Mouse (Mus musculus) CD4-positive, CD25-positive, alpha-beta regulatory T cell, adult 4 months (primary cell): ENCODE results near the gene Rad51. TPM values are rescaled to one million over a fixed set of nuclear protein-coding genes. Genes with fewer than 3 reads are reported as not detected.
A peak's percentile ranks its signal among the peaks of the same experiment; 100 is the strongest.

Source experiments
- ATAC-seq: one replicate; pipeline ENCODE4 v1.8.0; 2017
- polyA plus RNA-seq, 2 experiments: library from polyadenylated mRNA; unstranded; fragments of 100-300 nt; shearing (Covaris generic); gene quantifications; one replicate each; pipeline ENCODE4 v1.2.1; 2017

The Rad51 gene
- 1 to 10 TPM; 3.6 to 4.6 TPM for polyA plus RNA-seq

DNA sequence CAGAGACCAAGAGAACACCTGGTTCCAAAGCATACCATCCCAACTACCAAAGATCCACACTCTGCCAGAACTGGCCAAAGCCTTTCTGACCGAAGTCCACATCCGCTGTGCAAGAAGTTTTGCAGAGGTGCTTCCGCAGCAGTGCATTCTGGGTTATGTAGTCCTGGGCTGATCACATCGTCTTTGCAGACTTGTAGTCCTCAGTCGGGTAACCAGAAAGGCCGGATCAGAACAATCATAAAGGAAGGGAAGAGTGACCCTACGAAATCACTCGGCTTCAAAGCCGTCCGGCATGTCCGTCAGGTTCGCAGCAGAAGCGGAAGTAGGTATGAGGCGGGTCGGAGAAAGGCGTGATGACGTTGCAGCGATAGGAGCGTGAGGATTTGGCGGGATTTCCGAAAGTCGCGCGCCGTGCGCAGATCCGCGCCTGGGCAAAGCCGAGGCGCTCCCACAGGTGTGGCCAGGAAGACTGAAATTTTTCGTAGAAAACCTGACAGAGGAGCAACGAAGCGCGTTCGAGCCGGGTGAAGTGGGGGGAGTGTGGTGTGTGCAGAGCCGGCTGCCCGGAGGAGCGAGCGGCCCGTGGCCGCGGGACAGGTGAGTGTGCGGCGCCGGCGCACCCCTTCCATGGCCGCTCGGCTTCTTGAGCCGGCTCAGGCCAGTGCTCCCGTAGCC is at the start of gene Rad51:
Gene Rad51, plus strand, starts transcription at position 356 of the 675 bp plus-strand sequence.
- peak; percentile 96 for ATAC-seq

DNA sequence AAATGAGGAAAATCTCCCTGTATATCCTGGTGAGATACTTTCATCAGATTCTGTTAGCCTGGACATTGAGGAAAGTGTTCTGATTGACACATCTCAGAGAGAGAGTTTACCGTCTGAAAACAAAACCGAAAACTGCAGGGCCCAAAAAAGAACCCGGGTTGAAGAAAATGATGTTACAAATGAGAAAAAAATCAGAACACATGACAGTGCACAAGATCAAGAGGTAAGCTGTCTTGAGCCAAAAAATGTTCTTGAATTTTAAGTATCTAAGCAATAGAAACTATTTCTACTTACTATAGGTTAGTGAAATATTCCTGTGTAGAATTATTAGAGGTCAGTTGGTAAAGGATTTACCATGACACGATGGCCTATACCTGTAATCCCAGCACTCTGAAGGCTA is 40.2 kb upstream of the Rad51 start:
- no peak for ATAC-seq

DNA sequence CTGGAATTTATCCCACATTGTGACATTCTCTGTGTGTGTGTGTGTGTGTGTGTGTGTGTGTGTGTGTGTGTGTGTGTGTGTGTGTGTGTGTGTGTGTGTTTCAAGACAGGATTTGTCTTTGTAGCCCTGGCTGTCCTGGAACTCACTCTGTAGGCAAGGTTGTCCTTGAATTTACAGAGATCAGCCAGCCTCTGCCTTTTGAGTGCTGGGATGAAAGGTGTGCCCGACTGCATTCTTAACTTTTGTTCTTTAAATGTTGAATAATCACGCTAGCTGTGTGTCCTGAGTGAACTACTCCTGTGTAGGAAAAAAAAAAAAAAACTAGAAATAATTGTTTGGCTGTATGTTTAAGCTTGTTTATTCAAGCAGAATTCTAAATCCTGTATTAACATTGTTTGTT is 26.4 kb upstream of the Rad51 start:
- ATAC-seq, result no peak

DNA sequence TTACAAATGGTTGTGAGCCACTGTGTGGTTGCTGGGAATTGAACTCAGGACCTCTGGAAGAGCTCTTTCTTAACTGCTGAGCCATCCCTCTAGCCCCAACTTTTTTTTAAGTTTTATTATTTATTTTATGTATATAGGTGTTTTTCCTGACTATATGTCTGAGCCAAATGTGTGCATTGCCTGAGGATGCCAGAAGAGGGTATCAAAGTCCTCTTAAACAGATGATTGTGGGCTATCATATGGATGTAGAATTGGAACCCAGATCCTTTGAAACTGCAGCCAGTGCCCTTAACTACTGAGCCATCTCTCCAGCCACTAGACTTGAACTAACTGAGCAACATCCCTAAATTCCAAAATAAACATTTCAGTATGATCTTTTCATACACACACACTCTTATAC is 11.0 kb upstream of the Rad51 start:
- ATAC-seq, result no peak

DNA sequence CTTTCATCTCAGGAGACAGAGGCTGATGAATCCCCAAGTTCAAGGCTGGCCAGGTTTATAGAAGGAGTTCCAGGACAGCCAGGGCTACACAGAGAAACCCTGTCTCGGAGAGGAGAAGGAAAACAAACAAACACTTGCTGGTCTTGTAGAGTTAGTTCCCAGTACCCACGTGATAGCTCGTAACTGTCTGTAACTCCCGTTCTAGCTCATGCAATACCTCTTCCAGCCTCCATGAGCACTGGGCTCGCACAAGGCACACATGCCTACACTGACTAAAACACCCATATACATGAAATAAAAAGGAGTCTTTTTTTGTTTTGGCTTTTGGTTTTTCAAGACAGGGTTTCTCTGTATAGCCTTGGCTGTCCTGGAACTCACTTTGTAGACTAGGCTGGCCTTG is 6.0 kb upstream of the Rad51 start:
- no peak for ATAC-seq

DNA sequence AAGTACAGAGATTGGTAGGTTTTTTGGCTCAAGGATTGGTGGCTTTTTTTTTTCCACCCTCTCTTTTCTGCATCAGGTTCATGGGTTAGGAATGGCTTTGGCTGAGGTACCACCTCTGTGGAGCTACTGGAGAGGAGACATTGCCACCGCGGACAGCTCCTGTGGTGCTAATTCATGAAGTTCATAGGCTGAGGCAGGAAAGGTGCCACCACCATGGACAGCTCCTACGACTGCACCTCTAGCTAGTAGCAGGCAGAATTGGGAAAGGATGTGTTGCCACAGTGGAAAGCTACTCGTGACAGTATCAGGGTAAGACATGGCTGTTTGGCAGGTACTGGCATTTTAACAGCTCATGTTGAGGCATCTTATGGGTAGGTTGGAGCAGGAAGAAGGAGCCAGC is 4.0 kb upstream of the Rad51 start:
- ATAC-seq, result no peak

DNA sequence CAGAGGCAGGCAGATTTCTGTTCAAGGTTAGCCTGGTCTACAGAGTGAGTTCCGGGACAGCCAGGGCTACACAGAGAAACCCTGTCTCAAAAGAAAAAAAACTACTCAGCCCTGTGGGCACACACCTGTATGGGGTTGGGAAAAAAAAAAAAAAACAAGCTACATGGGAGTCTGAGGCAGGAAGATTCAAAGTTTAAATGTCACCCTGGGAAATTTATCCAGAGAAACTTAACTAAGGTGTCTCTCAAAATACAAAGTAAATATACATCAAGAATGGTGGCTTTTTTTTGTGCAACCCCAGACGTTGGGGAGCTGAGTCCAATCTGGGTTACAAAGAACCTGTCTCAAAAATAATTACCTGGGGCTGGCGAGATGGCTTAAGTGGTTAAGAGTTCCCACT is 1.5 kb upstream of the Rad51 start:
- ATAC-seq, result no peak

DNA sequence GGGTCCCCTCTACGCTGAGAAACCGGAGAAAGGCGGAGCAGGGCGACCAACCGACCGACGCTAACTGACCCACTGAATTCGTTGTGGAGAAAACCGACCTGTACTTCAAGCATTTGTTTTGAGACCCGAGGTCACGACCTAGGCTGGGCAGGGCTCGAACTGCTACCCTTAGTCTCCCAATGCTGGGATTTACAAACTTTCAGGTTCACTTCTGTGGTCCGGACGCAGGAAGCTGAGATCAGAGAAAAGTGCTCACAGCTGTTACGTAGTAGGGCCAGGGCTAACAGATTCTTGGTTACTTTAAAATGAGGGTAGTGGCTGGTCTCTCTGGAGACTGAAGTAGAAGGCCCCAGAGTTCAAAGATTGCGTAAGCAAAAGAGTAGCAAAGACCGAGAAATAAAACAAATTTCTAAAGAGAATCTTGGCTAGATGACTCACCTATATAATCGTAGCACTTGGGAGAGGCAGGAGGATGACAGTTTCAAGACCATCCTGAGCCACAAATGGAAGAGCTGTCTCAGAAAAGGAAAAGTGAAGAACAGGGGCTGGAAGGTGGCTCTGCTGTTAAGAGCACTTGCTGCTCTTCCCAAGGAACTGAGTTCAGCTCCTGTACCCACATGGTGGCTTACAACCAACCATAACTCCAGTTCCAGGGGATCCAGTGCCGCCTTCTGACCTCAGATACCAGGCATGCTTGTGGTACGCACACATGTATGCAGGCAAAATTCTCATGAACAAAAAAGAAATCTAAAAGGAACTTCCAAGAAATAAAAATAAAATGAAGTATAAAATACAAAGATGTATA is 730 bp downstream of the Rad51 start:
- peak; percentile 32 for ATAC-seq

DNA sequence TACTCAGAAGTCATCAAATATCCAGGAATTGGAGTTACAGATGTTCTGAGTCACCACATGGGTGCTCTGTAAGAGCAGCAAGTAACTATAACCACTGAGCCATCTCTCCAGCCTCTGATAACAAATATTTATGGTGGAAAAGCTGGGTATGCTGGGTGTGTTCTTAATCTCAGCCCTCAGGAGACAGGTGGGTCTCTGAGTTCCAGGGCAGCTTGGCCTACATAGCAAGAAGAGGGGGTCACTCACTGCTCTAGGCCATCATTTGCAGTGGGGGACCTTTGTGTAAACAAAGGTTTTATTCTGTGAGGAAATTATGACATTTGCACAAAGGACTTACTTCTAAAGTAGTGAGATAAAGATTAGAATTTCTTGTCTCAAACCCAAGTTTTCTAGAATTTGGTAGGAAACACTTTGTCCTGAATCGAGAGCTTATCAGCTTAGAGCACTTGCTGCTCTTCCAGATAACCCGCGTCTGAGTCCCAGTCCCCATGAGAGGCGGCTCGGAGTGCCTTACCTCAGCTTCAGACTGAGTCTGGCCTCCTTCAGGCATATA is 23.8 kb downstream of the Rad51 start:
- ATAC-seq, result no peak

DNA sequence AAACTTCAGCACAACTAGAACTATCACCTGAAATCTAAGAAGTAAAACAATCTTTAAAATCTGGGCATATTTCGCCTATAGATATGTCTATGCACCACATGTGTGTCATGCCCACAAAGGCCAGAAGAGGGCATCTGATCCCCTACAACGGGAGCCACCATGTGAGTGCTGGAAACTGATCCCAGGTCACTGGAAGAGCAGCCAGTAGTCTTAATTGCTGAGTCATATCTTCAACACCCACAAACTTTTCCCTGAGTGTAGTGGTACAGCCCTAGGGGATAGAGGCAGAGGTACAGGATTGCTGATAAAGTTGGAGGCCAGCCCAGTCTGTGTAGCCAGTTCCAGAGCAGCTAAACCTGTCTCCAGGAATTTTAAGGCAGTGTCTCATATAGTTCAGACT is 32.6 kb downstream of the Rad51 start:
- no peak for ATAC-seq

DNA sequence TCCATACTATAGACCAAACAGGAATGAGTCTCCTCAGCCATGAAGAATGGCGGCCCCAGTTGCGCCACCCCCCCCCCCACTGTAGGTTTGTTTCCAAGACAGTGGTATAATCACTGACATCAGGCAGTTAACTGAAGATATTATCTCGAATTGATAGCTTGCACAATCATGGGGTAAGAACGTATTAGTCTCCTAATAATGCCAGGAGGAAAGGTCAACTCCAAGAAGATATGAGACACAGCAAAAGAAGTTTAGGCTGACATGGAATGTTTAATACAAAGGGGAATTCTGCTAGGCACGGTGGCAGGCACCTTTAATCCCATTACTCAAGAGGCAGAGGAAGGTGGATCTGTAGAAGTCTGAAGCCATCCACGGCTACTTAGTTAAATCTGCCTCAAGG is 33.8 kb downstream of the Rad51 start:
- ATAC-seq, result no peak

DNA sequence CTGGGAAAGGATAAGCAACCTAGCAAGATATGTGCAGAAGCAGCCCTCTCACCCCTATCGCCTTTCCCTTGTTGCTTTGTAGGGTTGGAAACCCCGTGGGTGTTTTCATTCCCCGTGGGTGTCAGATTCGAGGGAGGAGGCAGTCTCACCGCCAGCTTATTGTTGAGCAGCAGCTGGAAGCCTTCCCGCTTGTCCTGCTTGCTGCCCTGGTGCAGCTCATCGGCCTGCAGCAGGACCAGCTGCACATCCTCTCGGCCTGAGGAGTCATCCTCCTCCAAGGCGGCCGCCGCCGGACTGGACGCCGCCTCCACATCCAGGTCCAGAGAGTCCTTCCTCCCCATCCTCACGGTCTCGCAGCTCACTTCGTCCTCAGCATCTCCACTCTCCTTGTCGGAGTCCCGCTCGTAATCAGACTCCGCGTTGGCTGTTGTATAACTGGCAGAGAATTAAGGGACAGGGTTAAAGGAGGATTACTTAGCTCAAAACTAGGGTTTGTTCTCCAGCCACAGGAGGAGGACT is 34.6 kb downstream of the Rad51 start:
- no peak for ATAC-seq

DNA sequence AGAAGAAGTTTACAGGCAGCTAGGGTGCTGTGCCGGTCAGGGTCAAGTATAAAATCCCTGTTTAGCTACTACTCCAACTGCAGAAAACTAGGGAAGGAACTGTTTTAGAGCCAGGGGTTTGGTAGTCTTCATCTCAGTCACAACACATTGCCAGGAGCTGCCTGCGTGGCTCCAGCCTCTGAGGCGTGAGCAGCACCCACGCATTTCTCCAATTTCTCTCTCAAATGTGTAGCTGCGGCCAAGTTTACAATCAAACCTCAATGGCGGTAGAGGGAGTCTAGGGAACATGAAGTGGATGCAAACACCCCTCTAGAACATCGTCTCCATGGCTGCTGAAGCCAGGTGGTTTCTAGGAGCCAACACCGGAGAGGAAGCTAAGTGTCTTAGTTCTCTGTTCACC is 35.2 kb downstream of the Rad51 start:
- ATAC-seq, result no peak

DNA sequence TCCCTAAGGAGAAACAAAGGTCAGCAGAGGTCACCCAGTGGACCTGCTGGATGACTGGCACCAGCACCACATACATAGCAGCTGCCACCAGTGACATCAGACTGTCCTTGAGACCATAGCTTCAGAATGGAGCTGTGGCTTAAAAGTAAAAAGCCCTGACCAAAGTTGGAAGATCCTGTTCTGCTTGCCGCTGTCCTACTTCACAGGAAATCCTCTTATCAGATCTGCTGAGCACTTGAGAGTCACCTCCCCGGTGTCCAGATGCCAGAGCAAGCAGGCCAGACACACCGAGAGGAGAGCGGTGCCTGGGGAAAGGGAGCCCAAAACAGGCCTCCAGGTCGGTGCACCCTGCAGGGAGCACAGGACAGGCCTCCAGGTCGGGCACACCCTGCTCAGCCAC is 39.7 kb downstream of the Rad51 start:
- ATAC-seq, result no peak

DNA sequence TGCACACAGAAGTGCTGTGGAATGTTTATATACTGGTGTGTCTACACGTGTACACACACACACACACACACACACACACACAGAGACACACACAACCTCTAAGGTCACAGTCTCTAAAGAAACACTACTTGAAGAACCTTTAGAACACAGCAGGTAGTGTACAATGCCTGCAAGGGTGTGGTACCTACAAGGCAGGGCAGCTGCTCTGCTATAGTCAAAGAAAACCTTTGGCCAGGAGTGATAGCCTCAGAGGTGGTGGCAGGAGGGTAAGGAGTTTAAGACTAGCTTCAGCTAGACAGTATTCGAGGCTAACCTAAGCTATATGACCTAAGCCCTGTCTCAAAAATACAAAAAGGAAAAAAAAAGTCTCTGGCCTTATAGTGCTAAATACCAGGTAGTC is 42.1 kb downstream of the Rad51 start:
- no peak for ATAC-seq

DNA sequence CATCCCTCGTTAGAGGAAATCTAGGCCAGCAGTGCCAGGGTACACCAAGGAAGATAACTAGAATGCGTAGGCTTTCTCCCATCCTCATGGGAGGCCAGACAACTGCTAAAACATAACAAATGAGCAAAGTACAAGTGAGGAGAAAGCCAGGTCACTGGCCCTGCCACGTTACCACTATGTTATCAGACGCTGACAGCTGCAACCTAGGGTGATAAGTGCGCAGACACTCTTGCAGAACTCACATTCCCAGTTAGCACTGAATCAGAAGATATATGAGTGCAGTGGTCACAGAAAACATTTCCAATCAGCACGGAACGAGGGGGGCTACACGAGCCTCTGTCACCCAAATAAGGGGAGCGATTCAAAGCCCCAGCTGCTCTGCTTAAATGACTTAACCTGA is 42.8 kb downstream of the Rad51 start:
- no peak for ATAC-seq

DNA sequence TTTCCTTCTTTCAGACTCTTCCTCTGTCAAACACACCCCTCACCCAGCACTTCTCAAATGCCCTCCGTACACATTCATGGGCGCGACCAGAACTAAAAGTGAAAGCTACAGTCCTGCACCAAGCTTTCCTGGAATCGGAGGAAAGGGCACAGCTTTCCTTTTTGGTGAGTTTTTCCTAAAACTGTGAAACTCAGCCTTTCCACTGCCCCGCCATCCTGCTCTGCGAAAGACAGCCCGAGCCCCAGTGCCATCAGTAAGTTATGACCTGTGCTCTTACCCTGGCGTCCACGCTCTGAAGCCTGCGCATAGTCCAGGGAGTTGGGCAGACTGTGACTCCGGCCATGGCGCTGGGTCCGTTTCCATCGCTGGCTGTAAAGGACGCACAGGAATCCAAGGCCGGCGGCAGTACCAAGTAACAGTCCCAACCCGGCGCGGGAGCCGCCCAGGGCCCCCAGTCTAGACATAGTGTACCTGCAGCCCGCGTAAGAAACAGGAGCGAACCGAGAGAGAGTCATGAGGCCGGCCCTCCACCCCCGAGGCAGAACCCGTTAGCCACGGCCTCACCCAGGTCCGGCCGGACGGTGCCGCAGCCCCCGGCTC is 43.6 kb downstream of the Rad51 start:
- peak; percentile 35 for ATAC-seq

DNA sequence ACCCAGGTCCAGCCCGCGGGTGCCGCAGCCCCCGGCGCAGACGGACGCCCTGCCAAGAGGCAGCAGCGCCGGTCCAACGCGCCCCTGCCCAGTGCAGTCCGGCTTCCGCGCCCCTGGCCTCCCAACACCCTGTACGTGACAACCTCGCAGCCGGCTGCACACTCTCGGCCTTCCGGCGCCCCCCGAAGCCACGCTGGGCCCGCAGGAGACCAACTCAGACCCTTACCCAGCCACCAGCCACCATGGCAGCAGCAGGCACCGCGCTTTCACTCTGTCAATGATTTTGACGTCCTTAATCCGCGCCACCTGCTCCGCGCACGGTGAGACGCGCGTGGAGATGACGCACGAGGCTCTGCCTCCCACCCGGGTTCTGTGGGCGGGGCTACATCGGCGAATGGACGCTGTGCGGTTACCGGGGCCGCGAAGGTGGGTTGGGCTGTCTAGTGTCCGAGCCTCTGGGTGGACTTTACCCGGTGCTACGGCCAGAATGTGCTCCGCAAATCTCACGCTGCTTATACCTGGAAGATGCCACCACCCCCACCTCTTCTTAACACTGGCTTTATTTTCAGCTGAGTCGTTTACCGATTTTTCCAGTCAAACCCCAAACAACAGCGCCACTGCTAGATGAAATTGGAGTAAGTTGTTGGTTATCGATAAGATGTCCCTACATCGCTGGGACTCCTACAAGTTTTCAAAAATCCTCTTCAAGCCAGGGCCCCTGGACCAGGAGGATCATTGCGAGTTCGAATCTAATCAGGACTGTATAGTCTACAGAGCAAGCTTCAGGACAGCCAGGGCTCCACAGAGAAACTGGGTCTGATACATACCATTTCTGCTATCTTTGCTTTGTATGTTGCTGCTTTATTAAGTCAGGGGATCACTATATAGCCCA is 44.3 kb downstream of the Rad51 start, which contains the start of gene Rmdn3:
Gene Rmdn3, minus strand, starts transcription at position 354 of the 892 bp plus-strand sequence.
- ATAC-seq, result peak; percentile 94

DNA sequence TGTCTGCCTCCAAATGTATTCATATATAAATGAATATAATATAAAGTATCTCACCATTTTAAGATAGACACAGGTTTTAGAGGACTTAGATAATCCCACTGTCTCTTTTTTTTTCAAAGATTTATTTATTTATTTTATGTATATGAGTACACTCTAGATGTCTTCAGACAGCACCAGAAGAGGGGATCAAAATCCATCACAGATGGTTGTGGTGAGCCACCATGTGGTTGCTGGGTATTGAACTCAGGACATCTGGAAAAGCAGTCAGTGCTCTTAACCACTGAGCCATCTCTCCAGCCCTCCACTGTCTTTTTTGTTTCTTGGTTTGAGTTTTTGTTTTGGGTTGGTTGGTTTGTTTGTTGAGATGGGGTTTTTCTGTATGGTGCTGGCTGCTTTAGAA is 45.2 kb downstream of the Rad51 start:
- ATAC-seq, result no peak

DNA sequence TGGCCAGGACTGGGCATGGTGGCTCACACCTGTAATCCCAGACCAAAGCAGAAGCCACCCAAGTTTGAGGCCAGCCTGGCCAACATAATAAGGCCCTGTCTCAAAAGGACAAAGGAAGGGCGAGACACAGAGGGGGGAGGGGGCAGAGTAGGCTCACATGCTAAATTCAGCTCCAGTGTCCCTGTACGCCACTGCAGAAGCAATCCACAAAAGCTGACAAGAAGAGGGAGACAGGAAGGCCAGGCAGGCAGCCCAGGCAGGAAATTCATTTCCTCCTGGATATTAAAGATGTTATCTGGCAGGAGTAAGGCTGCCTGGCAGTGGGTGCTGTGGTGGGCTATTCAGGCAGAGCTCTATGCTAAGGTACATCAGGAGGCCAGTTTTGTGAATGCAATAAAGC is 48.7 kb downstream of the Rad51 start:
- no peak for ATAC-seq

DNA sequence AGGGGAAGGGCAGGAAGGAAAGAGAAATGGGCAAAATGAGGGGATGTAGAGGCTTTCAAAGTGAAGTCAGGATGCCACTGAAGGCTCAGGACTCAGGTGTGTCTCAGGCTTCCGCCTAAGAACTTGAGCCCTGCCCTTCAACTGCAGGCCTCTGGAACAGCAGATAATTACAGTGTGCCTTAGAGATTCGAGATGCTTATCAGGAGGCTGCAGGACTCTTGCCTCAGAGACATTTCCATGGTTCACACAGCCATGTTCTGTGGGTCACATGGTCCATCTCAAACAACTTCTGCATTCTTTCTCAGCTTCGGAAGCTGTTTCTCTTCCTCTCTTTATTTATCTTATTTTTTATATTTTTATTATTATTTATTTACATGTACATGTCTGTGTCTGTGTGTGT is 50.5 kb downstream of the Rad51 start:
- no peak for ATAC-seq

DNA sequence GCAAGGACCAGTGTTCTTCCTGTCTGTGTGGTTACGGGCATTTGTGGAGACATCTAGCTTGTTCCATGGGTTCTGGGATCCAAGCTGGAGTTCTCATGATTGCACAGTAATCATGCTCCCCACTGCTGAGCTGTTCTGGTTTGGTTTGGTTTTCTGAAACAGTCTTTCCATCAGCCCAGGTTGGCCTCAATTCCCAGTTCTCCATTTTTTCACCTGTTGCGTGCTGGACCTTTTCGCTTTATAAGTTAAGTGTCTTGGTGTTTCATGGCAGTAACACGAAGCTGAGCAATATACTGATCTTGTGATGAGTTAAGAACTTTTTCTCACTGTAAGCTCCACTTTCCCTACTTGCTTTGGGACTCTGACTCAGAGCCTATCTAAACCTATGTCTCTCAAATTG is 51.4 kb downstream of the Rad51 start:
- ATAC-seq, result no peak
